In the genomic region with DNA sequence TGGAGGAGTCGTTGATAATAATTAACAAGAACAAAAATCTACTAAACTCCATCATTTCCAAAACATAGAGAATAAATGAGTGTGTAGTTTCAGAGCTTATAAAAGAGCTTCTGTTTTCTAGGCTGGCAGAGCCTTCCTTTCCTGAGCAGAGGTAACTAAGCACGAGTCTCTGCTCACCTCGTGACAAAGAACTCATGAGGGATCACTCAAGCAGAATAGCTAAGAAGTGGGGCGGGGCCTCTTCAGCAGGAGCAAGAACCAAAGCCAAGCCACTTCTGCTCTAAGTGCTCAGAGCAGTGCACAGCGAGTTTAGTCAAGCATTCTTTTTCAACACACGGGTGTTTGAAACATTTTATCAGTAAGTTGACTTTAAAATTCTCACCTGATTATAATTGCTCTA, we compare ENCODE assay signal across 14 mouse cellular contexts. TPM values are rescaled to one million over a fixed set of nuclear protein-coding genes. Genes with fewer than 3 reads are reported as not detected.
DNase-seq lines count a peak whose midpoint lies in the region; ATAC-seq lines count a peak whose summit lies in the region.
"Had no signal": no experiment of that assay in that cellular context is flagged by ENCODE, and none has a peak within 500 bp of the region (broad histone marks: within the 10 kb centered on the region; RNA-seq: fewer than 3 reads in every experiment).

No protein-coding gene starts in this region.

- H3K36me3 ChIP-seq in lung, embryonic 15.5 days = no peaks in the 10 kb centered on the region
- H3K36me3 ChIP-seq: hindbrain, embryonic 10.5 days; liver, embryonic 12.5 days had no signal

- H3K4me1 ChIP-seq in lung, embryonic 15.5 days = 0 out of 2 replicates have a peak, but pooled peaks cover 8% of the 10 kb centered on the region
- H3K4me1 ChIP-seq: hindbrain, embryonic 10.5 days had no signal

- peak; percentile 54 to 56 for DNase-seq in spleen, adult 18-20 months
- no peak for DNase-seq in spleen, adult 12 weeks (ENCODE audit: low spot score)
- DNase-seq in kidney, adult 18-20 months = peak; percentile 49
- DNase-seq in cerebellum, postnatal 10 days = no peak
- DNase-seq in layer of hippocampus, adult 18-20 months (ENCODE audit: low spot score in 2 of 2) = no peak
- DNase-seq in layer of hippocampus, adult 11-12 months (ENCODE audit: low spot score) = no peak
- no peak for DNase-seq in ovary, postnatal 10 days (ENCODE audit: low spot score)
- DNase-seq: adrenal gland, adult 2 months; cerebellum, adult 18-20 months; layer of hippocampus, adult 9-11 months had no signal

- ATAC-seq in lung, embryonic 15.5 days (ENCODE audit: borderline replicate concordance, extremely low read depth, low FRiP score, low TSS enrichment) = peak; percentile 68; the same call in 1 of the 2 replicates
- ATAC-seq: liver, embryonic 12.5 days; midbrain, embryonic 16.5 days had no signal

- 35% methylated on average over 6 of the region's 6 CpGs for WGBS in lung, embryonic 15.5 days

- H3K27ac ChIP-seq in lung, embryonic 15.5 days = peak overlapping the region; percentile 59; the same call in 1 of the 2 replicates
- H3K27ac ChIP-seq: hindbrain, embryonic 10.5 days; liver, embryonic 12.5 days had no signal

- H3K4me2 ChIP-seq in lung, embryonic 15.5 days = no peak overlapping the region
- H3K4me2 ChIP-seq: liver, embryonic 12.5 days had no signal

- H3K9ac ChIP-seq in lung, embryonic 15.5 days = no peak overlapping the region
- H3K9ac ChIP-seq: liver, embryonic 12.5 days had no signal

- no peaks in the 10 kb centered on the region for H3K9me3 ChIP-seq in lung, embryonic 15.5 days
- H3K9me3 ChIP-seq: hindbrain, embryonic 10.5 days; liver, embryonic 12.5 days had no signal

- H3K27me3 ChIP-seq in lung, embryonic 15.5 days = no peaks in the 10 kb centered on the region
- H3K27me3 ChIP-seq: liver, embryonic 12.5 days had no signal

- no peak overlapping the region for H3K4me3 ChIP-seq in lung, embryonic 15.5 days
- H3K4me3 ChIP-seq: hindbrain, embryonic 10.5 days; liver, embryonic 12.5 days had no signal

RNA-seq across cellular contexts. Expression of a gene that starts 40.9 kb away (rescaled TPM):
- 64.3 and 67.6 TPM in 2 replicates for polyA plus RNA-seq in lung, embryonic 15.5 days (2015; fragmentation: Nextera tagmentation; extraction: Ambion mirVana)
- total RNA-seq in layer of hippocampus, adult 18-20 months (2021) = 10 to 100 TPM; 59.0 to 59.2 TPM

RNA-seq across cellular contexts. Expression of a gene that starts 45.7 kb away (rescaled TPM):
- 22.0 and 22.7 TPM in 2 replicates for polyA plus RNA-seq in lung, embryonic 15.5 days (2015; fragmentation: Nextera tagmentation; extraction: Ambion mirVana)
- total RNA-seq in layer of hippocampus, adult 18-20 months (2021) = 10 to 100 TPM; 28.3 to 35.2 TPM

Comparison
In these comparisons a context has a peak if more than half of its experiments do, and no peak if none do; other contexts are left out.
1. DNase-seq: peak in spleen, adult 18-20 months (2 of 2) and kidney, adult 18-20 months (single experiment); none in spleen, adult 12 weeks (single experiment), cerebellum, postnatal 10 days (0 of 2), layer of hippocampus, adult 18-20 months (0 of 2), layer of hippocampus, adult 11-12 months (single experiment) and ovary, postnatal 10 days (single experiment).